Mouse (Mus musculus) megakaryocyte, embryonic 14.5 days (primary cell): Measurements from ENCODE around the gene Tex2. TPM values are rescaled to one million over a fixed set of nuclear protein-coding genes. Genes with fewer than 3 reads are reported as not detected.
A peak's percentile ranks its signal among the peaks of the same experiment; 100 is the strongest.

ENCODE experiments used
- H3K27me3 ChIP-seq: replicated peaks from 2 replicates; pipeline ENCODE3; 2012; ENCODE audit warnings: inconsistent platforms
- H3K36me3 ChIP-seq: replicated peaks from 2 replicates; pipeline ENCODE3; 2012; ENCODE audit warnings: low read length, inconsistent platforms, mixed read lengths
- H3K4me1 ChIP-seq: 2 replicates; pipeline ENCODE4 v1.6.1; 2012; ENCODE audit warnings: inconsistent platforms
- H3K4me3 ChIP-seq: replicated peaks from 2 replicates; pipeline ENCODE3; 2012; ENCODE audit warnings: moderate library complexity, mild to moderate bottlenecking, inconsistent platforms
- H3K9me3 ChIP-seq: 2 replicates; pipeline ENCODE4 v1.6.1; 2012; ENCODE audit warnings: inconsistent platforms
- FLI1 ChIP-seq: IDR thresholded peaks from 2 replicates; pipeline ENCODE4 v1.6.1; 2012; ENCODE audit warnings: low read length, inconsistent platforms, mixed read lengths
- GATA1 ChIP-seq: IDR thresholded peaks from 3 replicates; pipeline ENCODE4 v1.6.1; 2012; ENCODE audit warnings: mixed read lengths, low read length, inconsistent platforms, borderline replicate concordance
- polyA plus RNA-seq: library from polyadenylated mRNA; stranded (reverse); fragments of >175 nt; gene quantifications from 2 replicates; pipeline ENCODE4 v1.2.3, GENCODE M21; 2012; ENCODE audit warnings: low replicate concordance; ENCODE audit not compliant: insufficient read depth

Tex2 gene
- polyA plus RNA-seq, 1 experiment = 7.4 TPM

GRCm38 (mm10) chr11:106555805-106556615 is 57.2 kb downstream of the Tex2 start:
- Histone ChIP-seq H3K36me3 (peaks cover 63% of the 10 kb centered on the region), H3K9me3 (no peaks in the 10 kb centered on the region), H3K4me1 (peaks cover 92% of the 10 kb centered on the region), H3K27me3 (no peaks in the 10 kb centered on the region), H3K4me3 (peak overlapping the region; percentile 74)
- no peak for TF ChIP-seq FLI1
- TF ChIP-seq GATA1 = no peak

GRCm38 (mm10) chr11:106550398-106550797 is 62.8 kb downstream of the Tex2 start:
- H3K4me3 ChIP-seq = no peak overlapping the region
- H3K27me3 ChIP-seq = no peaks in the 10 kb centered on the region
- peaks cover 64% of the 10 kb centered on the region for H3K4me1 ChIP-seq
- H3K9me3 ChIP-seq = no peaks in the 10 kb centered on the region
- no peak for TF ChIP-seq GATA1
- TF ChIP-seq FLI1 = no peak
- H3K36me3 ChIP-seq = peaks cover 70% of the 10 kb centered on the region

- H3K4me3 ChIP-seq = no peak overlapping the region
- peaks cover 71% of the 10 kb centered on the region for H3K4me1 ChIP-seq
- H3K36me3 ChIP-seq = peaks cover 95% of the 10 kb centered on the region
- H3K27me3 ChIP-seq = no peaks in the 10 kb centered on the region
- TF ChIP-seq FLI1 (no peak), GATA1 (no peak)
- H3K9me3 ChIP-seq = no peaks in the 10 kb centered on the region
Observed at GRCm38 (mm10) chr11:106546081-106546480, 67.1 kb downstream of the Tex2 start.

- no peaks in the 10 kb centered on the region for H3K9me3 ChIP-seq
- TF ChIP-seq FLI1 (no peak), GATA1 (no peak)
- peaks cover 83% of the 10 kb centered on the region for H3K4me1 ChIP-seq
- H3K4me3 ChIP-seq = no peak overlapping the region
- H3K36me3 ChIP-seq = peaks cover 93% of the 10 kb centered on the region
- no peaks in the 10 kb centered on the region for H3K27me3 ChIP-seq
Observed at GRCm38 (mm10) chr11:106544916-106545315, 68.3 kb downstream of the Tex2 start.

- Histone ChIP-seq H3K4me1 (peaks cover 83% of the 10 kb centered on the region), H3K27me3 (no peaks in the 10 kb centered on the region), H3K9me3 (no peaks in the 10 kb centered on the region), H3K4me3 (no peak overlapping the region), H3K36me3 (peaks cover 93% of the 10 kb centered on the region)
- TF ChIP-seq FLI1 (no peak), GATA1 (no peak)
Observed at GRCm38 (mm10) chr11:106544133-106544532, 69.1 kb downstream of the Tex2 start.

- peak overlapping the region; percentile 28 for H3K4me3 ChIP-seq
- no peaks in the 10 kb centered on the region for H3K9me3 ChIP-seq
- peaks cover 93% of the 10 kb centered on the region for H3K4me1 ChIP-seq
- H3K27me3 ChIP-seq = no peaks in the 10 kb centered on the region
- peaks cover 89% of the 10 kb centered on the region for H3K36me3 ChIP-seq
- TF ChIP-seq GATA1 = no peak
- no peak for TF ChIP-seq FLI1
Observed at GRCm38 (mm10) chr11:106543006-106543405, 70.2 kb downstream of the Tex2 start.

- Histone ChIP-seq H3K27me3 (no peaks in the 10 kb centered on the region), H3K9me3 (no peaks in the 10 kb centered on the region), H3K4me1 (peaks cover 99% of the 10 kb centered on the region), H3K4me3 (peak overlapping the region; percentile 60), H3K36me3 (peaks cover 92% of the 10 kb centered on the region)
- TF ChIP-seq GATA1 (no peak), FLI1 (no peak)
Observed at GRCm38 (mm10) chr11:106542385-106542784, 70.8 kb downstream of the Tex2 start.

GRCm38 (mm10) chr11:106540506-106541268 is 72.5 kb downstream of the Tex2 start:
- H3K4me1 ChIP-seq = peaks cover 99% of the 10 kb centered on the region
- no peaks in the 10 kb centered on the region for H3K9me3 ChIP-seq
- H3K27me3 ChIP-seq = no peaks in the 10 kb centered on the region
- peaks cover 76% of the 10 kb centered on the region for H3K36me3 ChIP-seq
- H3K4me3 ChIP-seq = peak overlapping the region; percentile 65
- TF ChIP-seq GATA1 = no peak

GRCm38 (mm10) chr11:106536253-106536912 is 76.8 kb downstream of the Tex2 start:
- Histone ChIP-seq H3K4me3 (peak overlapping the region; percentile 84), H3K36me3 (peaks cover 75% of the 10 kb centered on the region), H3K4me1 (peaks cover 99% of the 10 kb centered on the region), H3K27me3 (no peaks in the 10 kb centered on the region), H3K9me3 (no peaks in the 10 kb centered on the region)
- TF ChIP-seq GATA1 (no peak), FLI1 (peak; percentile 67; the same call in 1 of the 2 replicates)
